Mouse (Mus musculus) intestine, postnatal 0 days (tissue): ENCODE results near the gene Cdc42bpb. TPM values are rescaled to one million over a fixed set of nuclear protein-coding genes. Genes with fewer than 3 reads are reported as not detected.

Experiments used
- ATAC-seq: fragments of 200-750 bp; cut with Nextera tagmentation; 2 replicates; pipeline ENCODE4 v1.8.0; 2017; ENCODE audit warnings: mild to moderate bottlenecking, moderate TSS enrichment, moderate library complexity
- H3K27ac ChIP-seq: fragments of 300-500 bp; sonication (generic); 2 replicates; pipeline ENCODE4 v1.5.1; 2014; ENCODE audit warnings: mild to moderate bottlenecking, low read depth, low read length, moderate library complexity
- H3K27me3 ChIP-seq: fragments of 300-500 bp; sonication (generic); replicated peaks from 2 replicates; pipeline ENCODE4 v1.6.1; 2014; ENCODE audit warnings: low read length, mixed read lengths; ENCODE audit not compliant: control insufficient read depth, insufficient read depth
- H3K36me3 ChIP-seq: fragments of 300-500 bp; sonication (generic); 2 replicates; pipeline ENCODE4 v1.6.1; 2014; ENCODE audit warnings: mild to moderate bottlenecking, moderate library complexity; ENCODE audit not compliant: control insufficient read depth, insufficient read depth
- H3K4me1 ChIP-seq: fragments of 300-500 bp; sonication (generic); replicated peaks from 2 replicates; pipeline ENCODE4 v1.6.1; 2014; ENCODE audit warnings: antibody characterized with exemption, low read length, mixed read lengths; ENCODE audit not compliant: control insufficient read depth, insufficient read depth
- H3K4me2 ChIP-seq: fragments of 300-500 bp; sonication (generic); replicated peaks from 2 replicates; pipeline ENCODE4 v1.6.1; 2014; ENCODE audit warnings: low read depth, mild to moderate bottlenecking, moderate library complexity
- H3K4me3 ChIP-seq: fragments of 300-500 bp; sonication (generic); 2 replicates; pipeline ENCODE4 v1.5.1; 2014; ENCODE audit warnings: low read depth, low read length
- H3K9ac ChIP-seq: fragments of 300-500 bp; sonication (generic); 2 replicates; pipeline ENCODE4 v1.6.1; 2014; ENCODE audit warnings: mild to moderate bottlenecking, low read depth, low read length
- H3K9me3 ChIP-seq: fragments of 300-500 bp; sonication (generic); 2 replicates; pipeline ENCODE4 v1.6.1; 2016; ENCODE audit warnings: mixed run types; ENCODE audit not compliant: control insufficient read depth
- CTCF ChIP-seq: sonication (generic); IDR thresholded peaks from 2 replicates; pipeline ENCODE4 v1.5.1; 2016; ENCODE audit warnings: low read depth, mild to moderate bottlenecking, control low read depth, antibody characterized with exemption, moderate library complexity
- WGBS: fragments of 180-500 bp; shearing (Covaris S2); extraction: QIAGEN DNeasy Blood & Tissue Kit; methylation state at CpG from one replicate; pipeline ENCODE4 v1.1.7; 2014; 5-methylcytosine and 5-hydroxymethylcytosine counted together
- polyA plus RNA-seq: library from polyadenylated mRNA; unstranded; fragments of >200 nt; fragmentation: Nextera tagmentation; extraction: Ambion mirVana; gene quantifications from 2 replicates; pipeline ENCODE4 v1.2.1, GENCODE M21; 2015

Gene Cdc42bpb
- polyA plus RNA-seq, 1 experiment from 2014 or later: 27.2 TPM

- no peak overlapping the region for H3K4me3 ChIP-seq
- H3K27me3 ChIP-seq: no peaks in the 10 kb centered on the region
- no peak overlapping the region for H3K27ac ChIP-seq
- WGBS: 59% methylated on average over 7 of the region's 7 CpGs
- ATAC-seq: no peak
- H3K9me3 ChIP-seq: no peaks in the 10 kb centered on the region
- peaks cover 70% of the 10 kb centered on the region for H3K36me3 ChIP-seq
- no peaks in the 10 kb centered on the region for H3K4me1 ChIP-seq
- no peak overlapping the region for H3K4me2 ChIP-seq
- TF ChIP-seq CTCF: no peak
- H3K9ac ChIP-seq: no peak overlapping the region
Measured at GRCm38 (mm10) chr12:111340692-111341091, 36.8 kb downstream of the Cdc42bpb start.

GRCm38 (mm10) chr12:111337864-111338354, 39.6 kb downstream of the Cdc42bpb start:
- Histone ChIP-seq H3K36me3 (peaks cover 83% of the 10 kb centered on the region), H3K4me3 (no peak overlapping the region), H3K27ac (no peak overlapping the region), H3K27me3 (no peaks in the 10 kb centered on the region), H3K9ac (no peak overlapping the region), H3K9me3 (no peaks in the 10 kb centered on the region), H3K4me2 (no peak overlapping the region), H3K4me1 (no peaks in the 10 kb centered on the region)
- WGBS: 52% methylated on average over 15 of the region's 15 CpGs
- ATAC-seq: no peak
- TF ChIP-seq CTCF: peak; percentile 46

DNA sequence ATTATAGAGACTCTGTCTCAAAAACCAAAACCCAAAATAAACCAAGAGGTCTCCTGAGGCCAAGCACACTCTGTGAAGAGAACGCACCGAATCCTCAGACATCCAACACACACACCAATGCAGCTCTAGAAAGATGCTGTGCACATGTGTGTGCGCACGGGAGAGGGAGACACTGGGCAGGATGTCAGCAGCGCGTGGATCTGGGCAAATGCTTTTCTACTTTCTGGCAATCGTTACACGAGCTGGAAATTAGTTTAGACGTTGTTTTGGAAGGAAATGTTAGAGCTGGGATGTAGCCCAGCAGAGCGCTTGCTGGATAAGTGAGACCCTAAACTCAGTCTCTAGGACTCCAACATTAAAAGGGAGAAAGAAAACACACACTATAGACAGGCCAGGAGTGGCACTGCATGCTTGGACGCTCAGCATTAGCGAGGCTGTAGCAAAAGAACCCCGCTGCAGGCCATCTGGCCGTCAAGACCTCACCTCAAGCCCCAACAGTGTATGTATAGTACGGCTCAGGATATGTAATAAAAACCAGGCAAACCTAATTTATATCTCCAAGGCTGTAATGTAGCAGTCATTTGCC, 44.4 kb downstream of the Cdc42bpb start:
- no peak for ATAC-seq
- Histone ChIP-seq H3K27ac (no peak overlapping the region), H3K9me3 (no peaks in the 10 kb centered on the region), H3K4me1 (no peaks in the 10 kb centered on the region), H3K4me2 (no peak overlapping the region), H3K27me3 (no peaks in the 10 kb centered on the region), H3K4me3 (no peak overlapping the region), H3K9ac (no peak overlapping the region), H3K36me3 (peaks cover 86% of the 10 kb centered on the region)
- 79% methylated on average over 15 of the region's 15 CpGs for WGBS
- 0 out of 2 replicates have a peak, but pooled peaks have one; percentile 6 for TF ChIP-seq CTCF

DNA sequence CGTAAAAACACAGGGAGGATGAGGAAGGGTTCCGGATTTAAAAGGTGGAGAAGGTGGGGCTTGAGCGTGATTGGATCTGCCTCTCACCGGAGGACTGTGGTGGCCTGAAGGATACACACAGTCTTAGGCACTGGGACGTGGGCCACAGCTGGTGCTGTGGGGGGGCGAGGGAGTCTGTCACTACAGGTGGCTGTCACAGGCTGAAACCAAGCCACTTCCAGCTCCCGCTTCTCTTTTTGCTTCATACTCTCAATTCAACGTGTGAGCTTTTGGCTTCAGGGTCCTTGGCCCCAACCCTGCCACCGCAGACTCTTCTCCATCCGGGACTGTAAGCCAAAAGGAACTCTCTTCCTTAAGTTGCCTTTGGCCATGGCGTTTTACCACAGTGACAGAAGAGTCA, 45.1 kb downstream of the Cdc42bpb start:
- Histone ChIP-seq H3K4me2 (no peak overlapping the region), H3K27ac (no peak overlapping the region), H3K9ac (no peak overlapping the region), H3K9me3 (no peaks in the 10 kb centered on the region), H3K4me1 (no peaks in the 10 kb centered on the region), H3K27me3 (no peaks in the 10 kb centered on the region), H3K36me3 (peaks cover 86% of the 10 kb centered on the region), H3K4me3 (no peak overlapping the region)
- 92% methylated on average over 11 of the region's 11 CpGs for WGBS
- no peak for ATAC-seq
- TF ChIP-seq CTCF: no peak

- peaks cover 86% of the 10 kb centered on the region for H3K36me3 ChIP-seq
- no peak for TF ChIP-seq CTCF
- ATAC-seq: no peak
- H3K9me3 ChIP-seq: no peaks in the 10 kb centered on the region
- 95% methylated on average over 9 of the region's 9 CpGs for WGBS
- H3K4me3 ChIP-seq: no peak overlapping the region
- no peak overlapping the region for H3K9ac ChIP-seq
- no peak overlapping the region for H3K4me2 ChIP-seq
- no peaks in the 10 kb centered on the region for H3K4me1 ChIP-seq
- no peaks in the 10 kb centered on the region for H3K27me3 ChIP-seq
- no peak overlapping the region for H3K27ac ChIP-seq
Measured at GRCm38 (mm10) chr12:111331573-111331972, 45.9 kb downstream of the Cdc42bpb start.

DNA sequence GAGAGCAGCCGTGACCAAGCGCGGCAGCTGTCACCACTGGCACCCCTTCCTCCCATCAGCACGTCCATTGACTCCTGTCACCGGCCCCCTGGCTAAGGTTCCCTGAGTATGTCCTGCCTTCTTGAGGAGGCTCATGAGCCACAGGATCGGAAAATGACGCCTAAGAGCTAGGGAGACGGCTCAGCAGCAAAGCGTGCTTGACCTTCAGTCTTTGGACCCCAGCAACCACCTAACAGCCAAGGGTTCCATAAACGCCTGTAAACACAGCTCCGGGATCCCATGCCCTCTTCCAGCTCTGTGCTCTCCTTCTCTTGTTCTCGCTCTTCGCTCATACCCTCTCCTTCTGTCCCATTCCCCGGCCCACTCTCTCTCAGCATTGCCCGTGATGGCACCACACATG, 48.2 kb downstream of the Cdc42bpb start:
- no peak for ATAC-seq
- Histone ChIP-seq H3K4me1 (no peaks in the 10 kb centered on the region), H3K4me2 (no peak overlapping the region), H3K27me3 (no peaks in the 10 kb centered on the region), H3K4me3 (no peak overlapping the region), H3K9me3 (no peaks in the 10 kb centered on the region), H3K36me3 (peaks cover 86% of the 10 kb centered on the region), H3K9ac (no peak overlapping the region), H3K27ac (no peak overlapping the region)
- TF ChIP-seq CTCF: no peak
- 82% methylated on average over 15 of the region's 15 CpGs for WGBS
